Mouse (Mus musculus): ENCODE results near the gene Thsd7a. TPM values are rescaled to one million over a fixed set of nuclear protein-coding genes. Genes with fewer than 3 reads are reported as not detected.

The Thsd7a gene
- polyA plus RNA-seq, 1 experiment from 2014 or later, result 52.4 TPM

- WGBS, result 43% methylated on average over 4 of the region's 4 CpGs
- Histone ChIP-seq H3K4me2 (replicated peaks) (no peak overlapping the region), H3K9me3 (replicated peaks) (no peaks in the 10 kb centered on the region), H3K36me3 (no peaks in the 10 kb centered on the region), H3K27ac (no peak overlapping the region), H3K4me3 (no peak overlapping the region), H3K27me3 (no peaks in the 10 kb centered on the region), H3K9ac (no peak overlapping the region), H3K4me1 (no peaks in the 10 kb centered on the region)
- ATAC-seq (ENCODE audit: low FRiP score), result no peak
Measured at GRCm38 (mm10) chr6:12416976-12417375, 332.2 kb downstream of the Thsd7a start.

GRCm38 (mm10) chr6:12404441-12404840, 344.8 kb downstream of the Thsd7a start:
- Histone ChIP-seq H3K4me1 (no peaks in the 10 kb centered on the region), H3K4me3 (no peak overlapping the region), H3K4me2 (replicated peaks) (no peak overlapping the region), H3K27me3 (no peaks in the 10 kb centered on the region), H3K36me3 (no peaks in the 10 kb centered on the region), H3K9ac (no peak overlapping the region), H3K9me3 (replicated peaks) (no peaks in the 10 kb centered on the region), H3K27ac (no peak overlapping the region)
- no peak for ATAC-seq (ENCODE audit: low FRiP score)
- 77% methylated on average over 2 of the region's 2 CpGs for WGBS

- no peak for ATAC-seq (ENCODE audit: low FRiP score)
- no peak overlapping the region for H3K9ac ChIP-seq
- 100% methylated on average over 1 of the region's 1 CpGs for WGBS
Measured at GRCm38 (mm10) chr6:12402996-12403395, 346.2 kb downstream of the Thsd7a start.

GRCm38 (mm10) chr6:12397776-12398522, 351.3 kb downstream of the Thsd7a start:
- Histone ChIP-seq H3K27me3 (no peaks in the 10 kb centered on the region), H3K4me1 (no peaks in the 10 kb centered on the region), H3K36me3 (no peaks in the 10 kb centered on the region), H3K9ac (no peak overlapping the region), H3K9me3 (replicated peaks) (no peaks in the 10 kb centered on the region), H3K27ac (no peak overlapping the region), H3K4me2 (replicated peaks) (no peak overlapping the region), H3K4me3 (no peak overlapping the region)
- no peak for ATAC-seq (ENCODE audit: low FRiP score)
- 86% methylated on average over 8 of the region's 8 CpGs for WGBS

More at GRCm38 (mm10) chr6:12402996-12403395, 346.2 kb downstream of the Thsd7a start:
- Histone ChIP-seq H3K27ac (no peak overlapping the region), H3K4me3 (no peak overlapping the region), H3K4me1 (no peaks in the 10 kb centered on the region), H3K4me2 (replicated peaks) (no peak overlapping the region), H3K9me3 (replicated peaks) (no peaks in the 10 kb centered on the region), H3K36me3 (no peaks in the 10 kb centered on the region), H3K27me3 (no peaks in the 10 kb centered on the region)

- Histone ChIP-seq H3K4me2 (replicated peaks) (no peak overlapping the region), H3K9ac (no peak overlapping the region), H3K27ac (no peak overlapping the region), H3K4me3 (no peak overlapping the region), H3K36me3 (no peaks in the 10 kb centered on the region), H3K27me3 (no peaks in the 10 kb centered on the region), H3K4me1 (no peaks in the 10 kb centered on the region), H3K9me3 (replicated peaks) (no peaks in the 10 kb centered on the region)
- 72% methylated on average over 2 of the region's 2 CpGs for WGBS
- ATAC-seq (ENCODE audit: low FRiP score), result no peak
Measured at GRCm38 (mm10) chr6:12393574-12394380, 355.4 kb downstream of the Thsd7a start.

- H3K4me2 ChIP-seq (replicated peaks), result no peak overlapping the region
- 84% methylated on average over 1 of the region's 1 CpGs for WGBS
- no peak for ATAC-seq (ENCODE audit: low FRiP score)
- no peaks in the 10 kb centered on the region for H3K27me3 ChIP-seq
- H3K9ac ChIP-seq, result no peak overlapping the region
- H3K4me3 ChIP-seq, result no peak overlapping the region
- no peaks in the 10 kb centered on the region for H3K4me1 ChIP-seq
- no peak overlapping the region for H3K27ac ChIP-seq
- H3K36me3 ChIP-seq, result no peaks in the 10 kb centered on the region
- H3K9me3 ChIP-seq (replicated peaks), result no peaks in the 10 kb centered on the region
Measured at GRCm38 (mm10) chr6:12386731-12387130, 362.5 kb downstream of the Thsd7a start.

- no peaks in the 10 kb centered on the region for H3K27me3 ChIP-seq
- H3K4me2 ChIP-seq (replicated peaks), result no peak overlapping the region
- no peak overlapping the region for H3K4me3 ChIP-seq
- H3K9me3 ChIP-seq (replicated peaks), result no peaks in the 10 kb centered on the region
- H3K27ac ChIP-seq, result no peak overlapping the region
- H3K36me3 ChIP-seq, result no peaks in the 10 kb centered on the region
- no peak overlapping the region for H3K9ac ChIP-seq
- 89% methylated on average over 3 of the region's 3 CpGs for WGBS
- H3K4me1 ChIP-seq, result no peaks in the 10 kb centered on the region
- ATAC-seq (ENCODE audit: low FRiP score), result no peak
Measured at GRCm38 (mm10) chr6:12385591-12385990, 363.6 kb downstream of the Thsd7a start.

GRCm38 (mm10) chr6:12381136-12381778, 368.0 kb downstream of the Thsd7a start:
- Histone ChIP-seq H3K36me3 (0 out of 2 replicates have a peak, but pooled peaks cover 7% of the 10 kb centered on the region), H3K9me3 (replicated peaks) (no peaks in the 10 kb centered on the region), H3K9ac (no peak overlapping the region), H3K27ac (no peak overlapping the region), H3K4me1 (no peaks in the 10 kb centered on the region), H3K4me2 (replicated peaks) (no peak overlapping the region), H3K4me3 (no peak overlapping the region), H3K27me3 (no peaks in the 10 kb centered on the region)
- 0 out of 2 replicates have a peak, but pooled peaks have one; percentile 38 for ATAC-seq (ENCODE audit: low FRiP score)
- 84% methylated on average over 6 of the region's 6 CpGs for WGBS

GRCm38 (mm10) chr6:12380717-12381116, 368.5 kb downstream of the Thsd7a start:
- Histone ChIP-seq H3K27me3 (no peaks in the 10 kb centered on the region), H3K27ac (no peak overlapping the region), H3K36me3 (0 out of 2 replicates have a peak, but pooled peaks cover 7% of the 10 kb centered on the region), H3K4me3 (no peak overlapping the region), H3K4me2 (replicated peaks) (no peak overlapping the region), H3K9me3 (replicated peaks) (no peaks in the 10 kb centered on the region), H3K9ac (no peak overlapping the region), H3K4me1 (no peaks in the 10 kb centered on the region)
- 92% methylated on average over 2 of the region's 2 CpGs for WGBS
- no peak for ATAC-seq (ENCODE audit: low FRiP score)

GRCm38 (mm10) chr6:12358737-12359136, 390.5 kb downstream of the Thsd7a start:
- no peak for ATAC-seq (ENCODE audit: low FRiP score)
- H3K4me1 ChIP-seq, result no peaks in the 10 kb centered on the region
- WGBS, result 65% methylated on average over 2 of the region's 2 CpGs
- no peaks in the 10 kb centered on the region for H3K27me3 ChIP-seq
- H3K27ac ChIP-seq, result no peak overlapping the region
- no peaks in the 10 kb centered on the region; the same call in 1 of the 2 replicates for H3K9me3 ChIP-seq (replicated peaks)
- no peaks in the 10 kb centered on the region for H3K36me3 ChIP-seq
- no peak overlapping the region for H3K4me3 ChIP-seq
- H3K4me2 ChIP-seq (replicated peaks), result no peak overlapping the region
- H3K9ac ChIP-seq, result no peak overlapping the region

GRCm38 (mm10) chr6:12353573-12353972, 395.6 kb downstream of the Thsd7a start:
- no peaks in the 10 kb centered on the region for H3K36me3 ChIP-seq
- no peak for ATAC-seq (ENCODE audit: low FRiP score)
- WGBS, result 88% methylated on average over 2 of the region's 2 CpGs
- no peaks in the 10 kb centered on the region for H3K27me3 ChIP-seq
- H3K9me3 ChIP-seq (replicated peaks), result no peaks in the 10 kb centered on the region; the same call in 1 of the 2 replicates
- no peak overlapping the region for H3K4me2 ChIP-seq (replicated peaks)
- no peak overlapping the region for H3K9ac ChIP-seq
- H3K27ac ChIP-seq, result no peak overlapping the region
- no peaks in the 10 kb centered on the region for H3K4me1 ChIP-seq
- H3K4me3 ChIP-seq, result no peak overlapping the region

GRCm38 (mm10) chr6:12352165-12352719, 397.0 kb downstream of the Thsd7a start:
- no peaks in the 10 kb centered on the region; the same call in 1 of the 2 replicates for H3K9me3 ChIP-seq (replicated peaks)

More at GRCm38 (mm10) chr6:12352165-12352719, 397.0 kb downstream of the Thsd7a start:
- Histone ChIP-seq H3K36me3 (no peaks in the 10 kb centered on the region), H3K4me1 (no peaks in the 10 kb centered on the region), H3K4me2 (replicated peaks) (no peak overlapping the region), H3K9ac (no peak overlapping the region), H3K27ac (no peak overlapping the region), H3K4me3 (no peak overlapping the region), H3K27me3 (no peaks in the 10 kb centered on the region)
- no peak for ATAC-seq (ENCODE audit: low FRiP score)
- 71% methylated on average over 9 of the region's 9 CpGs for WGBS

Data from hindbrain, embryonic 12.5 days (tissue).